Mouse (Mus musculus): ENCODE results near the gene Gm20547.
"Not testable (repeated sequence)": the region's sequence is repeated elsewhere in the genome, so short reads cannot be mapped to it uniquely, and the experiment has no call there.

Gene Gm20547

DNA sequence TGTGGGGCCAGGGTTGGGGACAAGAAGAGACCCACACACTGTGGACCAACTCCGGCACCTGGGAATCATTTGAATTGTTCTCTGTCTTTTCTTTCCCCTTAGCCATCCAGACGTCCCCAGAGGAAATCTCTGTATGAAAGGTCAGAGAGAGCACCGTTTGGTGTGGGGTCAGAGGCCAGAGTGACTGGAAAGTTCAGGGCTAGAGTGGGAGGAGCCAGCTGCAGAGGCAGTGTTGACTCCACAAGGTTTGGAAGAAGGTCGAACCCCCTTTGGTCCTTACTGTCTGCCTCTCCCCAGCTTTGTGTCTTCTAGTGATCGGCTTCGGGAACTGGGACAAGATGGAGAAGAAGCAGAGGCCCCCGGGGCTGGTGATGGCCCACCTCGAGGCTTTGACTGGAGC lies 28.3 kb downstream of the Gm20547 start:
- DNase-seq (ENCODE audit: low read depth, low spot score) = no peak

DNA sequence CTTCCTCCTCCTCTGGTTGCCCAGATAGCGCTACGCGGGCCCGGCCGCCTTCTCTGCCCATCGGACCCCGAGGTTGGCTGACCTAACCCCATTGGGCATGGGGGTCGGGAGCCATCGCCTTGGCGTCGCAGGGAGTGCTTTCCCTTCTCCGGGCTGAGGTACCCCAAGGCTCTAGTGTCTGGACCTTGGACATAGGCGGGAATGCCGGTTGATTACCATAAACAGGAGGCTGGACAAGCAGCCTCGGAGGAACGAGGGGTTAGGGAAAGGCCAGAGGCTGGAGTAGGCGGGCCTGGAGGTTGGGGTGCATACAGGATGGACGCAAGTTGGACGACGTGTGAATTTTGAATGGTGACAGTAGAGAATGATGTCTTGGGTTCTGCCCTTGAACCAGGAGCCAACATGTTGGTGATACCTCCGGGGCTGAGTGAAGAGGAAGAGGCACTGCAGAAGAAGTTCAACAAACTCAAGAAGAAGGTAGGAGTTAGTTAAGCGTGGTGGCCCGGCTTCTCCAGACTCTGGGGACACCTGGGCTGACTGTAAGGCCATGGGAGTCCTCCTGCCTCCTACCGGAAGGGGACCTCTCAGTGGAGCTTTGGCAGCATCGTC lies 31.2 kb downstream of the Gm20547 start:
- no peak for DNase-seq (ENCODE audit: low read depth, low spot score)

DNA sequence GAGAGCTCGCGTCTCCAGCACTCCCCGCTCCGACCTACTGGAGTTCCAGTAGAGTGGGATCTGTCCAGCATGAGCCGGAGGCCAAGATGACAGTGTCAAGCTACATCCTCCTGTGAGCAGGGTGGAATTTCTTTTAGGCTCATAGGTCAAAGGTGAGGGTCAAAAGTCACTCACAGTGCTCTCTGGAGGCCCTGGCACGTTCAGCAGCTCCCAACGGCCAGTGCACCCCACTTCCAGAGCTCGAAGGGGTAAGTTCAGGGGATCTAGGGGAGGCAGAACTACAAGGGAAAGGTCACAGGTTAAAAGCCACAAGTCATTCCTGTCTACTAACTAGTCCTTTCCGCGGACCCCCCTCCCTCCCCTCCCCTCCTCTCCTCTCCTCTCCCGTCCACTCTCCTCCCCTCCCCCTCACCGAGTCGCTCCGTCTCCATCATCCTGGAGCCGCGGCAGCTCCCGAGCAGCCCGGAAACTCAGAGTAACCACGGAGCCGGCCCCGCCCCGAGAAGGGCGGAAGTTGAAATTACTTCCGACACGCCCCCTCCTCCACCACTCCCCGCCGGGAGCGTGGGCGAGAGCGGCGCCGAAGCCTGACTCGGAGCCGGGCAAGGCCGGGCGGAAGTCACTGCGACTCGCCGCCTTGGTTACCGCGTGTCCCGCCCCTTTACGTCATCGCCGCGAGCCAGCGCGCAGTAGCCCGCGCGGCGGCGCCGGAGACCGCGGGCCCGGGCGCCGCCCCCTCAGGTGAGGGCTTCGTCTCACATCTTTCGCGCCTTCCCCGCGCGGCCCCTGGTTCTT lies 31.9 kb downstream of the Gm20547 start, which contains the start of the genes Skiv2l and Nelfe:
Gene Skiv2l (minus strand): TSS at position 489 of the 795 bp plus-strand sequence.
Gene Nelfe (plus strand): TSS at position 670 of the 795 bp plus-strand sequence.
- peak; percentile 98 for DNase-seq (ENCODE audit: low read depth, low spot score)

DNA sequence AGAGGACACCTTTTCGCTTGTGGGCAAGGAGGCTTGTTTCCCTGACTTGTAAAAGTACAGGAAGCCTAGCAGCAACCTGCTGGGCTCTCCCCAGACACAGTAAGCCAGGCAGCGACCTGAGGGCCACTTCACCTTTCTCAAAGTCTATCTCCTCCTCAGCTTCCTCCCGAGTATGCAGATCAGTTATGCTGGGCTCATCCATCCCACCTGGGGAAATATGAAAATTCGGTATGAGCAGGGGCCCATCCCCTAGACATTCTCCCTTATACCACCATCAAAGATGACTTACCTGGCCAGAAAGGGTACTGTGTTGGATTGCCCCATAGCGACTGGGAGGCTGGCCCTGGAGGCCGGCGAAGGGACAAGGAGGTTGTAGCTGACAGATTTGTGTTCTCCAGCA lies 34.2 kb downstream of the Gm20547 start:
- DNase-seq (ENCODE audit: low read depth, low spot score) = no peak

DNA sequence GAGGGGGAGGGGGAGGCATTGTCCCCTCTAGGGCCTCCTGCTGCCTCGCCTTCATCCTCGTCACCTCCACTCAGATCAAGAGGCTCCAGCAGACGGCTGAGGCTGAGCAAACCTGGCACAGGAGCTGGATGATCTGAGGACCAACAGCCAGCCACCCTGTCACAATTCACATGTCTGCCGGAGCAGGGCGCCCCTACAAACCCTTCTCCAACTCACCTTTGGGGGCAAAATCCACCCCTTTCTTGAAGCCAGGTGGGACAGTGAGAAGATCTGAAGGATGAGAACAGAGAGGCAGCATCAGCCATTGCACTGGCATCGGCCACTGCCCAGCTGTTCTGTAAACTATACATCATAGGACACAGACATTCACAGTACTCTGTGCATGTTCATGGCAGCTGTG lies 34.6 kb downstream of the Gm20547 start:
- no peak for DNase-seq (ENCODE audit: low read depth, low spot score)

DNA sequence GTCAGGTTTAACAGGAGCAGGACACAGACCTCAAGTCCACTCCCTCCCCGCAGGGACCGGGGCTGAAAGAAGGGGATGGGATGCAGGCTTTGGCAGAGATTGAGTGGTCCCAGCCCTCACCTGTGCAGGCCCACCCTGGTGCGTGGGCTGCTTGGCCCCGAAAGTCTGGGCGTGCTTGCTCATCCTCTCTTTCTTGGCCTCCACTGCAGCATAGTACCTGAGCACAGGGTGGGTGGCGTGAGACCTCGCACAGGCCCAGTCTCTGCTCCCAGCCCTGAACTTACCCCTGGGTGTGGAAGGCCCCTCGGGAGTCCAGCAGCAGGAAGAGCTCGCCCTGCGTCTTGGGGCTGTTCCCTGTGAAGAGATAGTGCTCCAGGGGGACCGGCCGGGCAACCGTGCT lies 37.0 kb downstream of the Gm20547 start:
- DNase-seq (ENCODE audit: low read depth, low spot score) = no peak

DNA sequence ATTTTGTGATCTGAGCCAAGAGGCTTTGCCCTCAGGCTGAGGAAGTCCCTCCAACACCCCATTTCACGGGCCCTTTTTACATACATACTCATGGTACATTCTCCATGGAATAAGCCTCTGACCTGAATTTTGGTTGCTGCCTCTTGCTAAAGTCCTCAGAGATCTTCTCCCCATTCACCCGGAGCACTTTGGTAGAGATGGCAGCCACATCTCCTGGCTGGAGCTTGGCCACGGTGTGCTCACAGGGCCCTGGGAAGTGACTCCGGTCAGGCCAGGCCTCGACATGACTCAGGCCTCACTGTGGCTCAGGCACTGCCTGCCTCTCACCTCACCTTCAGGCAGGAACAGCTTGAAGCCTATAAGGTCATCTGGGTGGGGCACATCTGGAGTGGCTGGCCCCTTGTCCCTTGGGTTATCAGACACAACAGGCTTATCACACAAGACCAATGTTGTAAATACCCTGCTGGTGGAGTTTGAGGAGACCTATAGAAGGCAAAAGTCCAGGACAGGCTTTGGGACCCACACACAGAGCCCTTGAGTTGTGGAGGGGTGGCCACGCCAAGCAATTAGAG lies 41.0 kb downstream of the Gm20547 start:
- no peak for DNase-seq (ENCODE audit: low read depth, low spot score)

DNA sequence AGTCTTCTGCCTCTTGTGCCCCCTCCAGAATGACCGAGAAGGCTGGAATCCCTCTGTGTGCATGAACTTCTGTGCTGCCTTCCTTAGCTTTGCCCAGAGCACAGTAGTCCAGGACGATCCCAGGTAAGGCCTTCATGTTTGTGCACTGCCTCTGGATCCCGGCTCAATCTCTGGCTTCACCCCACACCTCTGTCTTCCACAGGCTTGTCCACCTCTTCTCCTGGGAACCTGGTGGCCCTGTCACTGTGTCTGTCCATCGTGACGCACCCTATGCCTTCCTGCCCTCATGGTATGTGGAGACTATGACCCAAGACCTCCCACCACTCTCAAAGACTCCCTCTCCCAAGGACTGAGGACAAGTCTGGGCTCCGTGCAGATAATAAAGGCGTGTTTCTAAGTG lies 43.1 kb downstream of the Gm20547 start:
- DNase-seq (ENCODE audit: low read depth, low spot score) = no peak

DNA sequence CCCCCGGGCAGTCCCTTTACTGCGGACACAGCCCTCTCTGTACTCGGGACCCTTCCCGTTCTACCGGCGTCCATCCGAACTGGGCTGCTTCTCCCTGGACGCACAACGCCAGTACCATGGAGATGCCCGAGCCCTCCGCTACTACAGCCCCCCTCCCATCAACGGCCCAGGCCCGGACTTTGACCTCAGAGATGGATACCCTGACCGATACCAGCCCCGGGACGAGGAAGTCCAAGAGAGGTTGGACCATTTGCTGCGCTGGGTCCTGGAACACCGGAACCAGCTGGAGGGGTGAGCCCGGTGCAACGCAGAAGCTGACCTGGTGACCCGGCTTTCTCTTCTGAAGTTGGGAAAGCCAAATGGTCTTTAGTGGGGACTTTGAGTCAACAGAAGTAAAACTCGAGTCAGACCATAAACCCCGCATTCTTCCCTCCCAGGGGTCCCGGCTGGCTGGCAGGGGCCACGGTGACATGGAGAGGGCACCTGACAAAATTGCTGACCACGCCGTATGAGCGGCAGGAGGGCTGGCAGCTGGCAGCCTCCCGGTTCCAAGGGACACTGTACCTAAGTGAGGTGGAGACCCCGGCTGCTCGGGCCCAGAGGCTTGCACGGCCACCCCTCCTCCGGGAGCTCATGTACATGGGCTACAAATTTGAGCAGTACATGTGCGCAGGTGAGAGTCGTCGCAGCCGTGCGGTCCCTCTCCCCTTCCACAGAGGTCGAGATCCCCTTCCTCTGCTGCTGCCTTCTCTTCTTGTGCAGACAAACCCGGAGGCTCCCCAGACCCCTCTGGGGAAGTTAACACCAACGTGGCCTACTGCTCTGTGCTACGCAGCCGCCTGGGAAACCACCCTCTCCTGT lies 44.1 kb downstream of the Gm20547 start:
- no peak for DNase-seq (ENCODE audit: low read depth, low spot score)

DNA sequence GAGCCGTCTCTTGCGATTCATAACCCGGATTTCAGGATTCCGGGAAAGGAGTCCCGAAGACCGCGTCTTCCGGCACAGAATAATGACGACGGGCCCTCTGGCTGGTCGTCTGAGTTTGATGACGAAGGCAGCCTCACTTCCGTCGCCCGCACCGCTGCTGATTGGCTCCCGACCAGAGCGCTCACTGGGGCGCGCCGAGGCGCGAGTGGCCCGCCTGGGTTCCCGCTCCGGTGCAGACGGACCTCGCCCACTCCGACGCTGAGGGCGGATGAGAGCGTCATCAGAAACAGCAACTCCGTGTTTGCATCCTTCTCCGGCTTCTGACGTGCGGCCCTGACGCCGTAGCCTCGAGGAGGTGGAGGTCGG lies 45.0 kb downstream of the Gm20547 start, which contains the start of the genes Stk19 and Dxo:
Gene Stk19 (minus strand): TSS at position 90 of the 366 bp plus-strand sequence.
Gene Dxo (plus strand): TSS at position 164 of the 366 bp plus-strand sequence.
- peak; percentile 98 for DNase-seq (ENCODE audit: low read depth, low spot score)

DNA sequence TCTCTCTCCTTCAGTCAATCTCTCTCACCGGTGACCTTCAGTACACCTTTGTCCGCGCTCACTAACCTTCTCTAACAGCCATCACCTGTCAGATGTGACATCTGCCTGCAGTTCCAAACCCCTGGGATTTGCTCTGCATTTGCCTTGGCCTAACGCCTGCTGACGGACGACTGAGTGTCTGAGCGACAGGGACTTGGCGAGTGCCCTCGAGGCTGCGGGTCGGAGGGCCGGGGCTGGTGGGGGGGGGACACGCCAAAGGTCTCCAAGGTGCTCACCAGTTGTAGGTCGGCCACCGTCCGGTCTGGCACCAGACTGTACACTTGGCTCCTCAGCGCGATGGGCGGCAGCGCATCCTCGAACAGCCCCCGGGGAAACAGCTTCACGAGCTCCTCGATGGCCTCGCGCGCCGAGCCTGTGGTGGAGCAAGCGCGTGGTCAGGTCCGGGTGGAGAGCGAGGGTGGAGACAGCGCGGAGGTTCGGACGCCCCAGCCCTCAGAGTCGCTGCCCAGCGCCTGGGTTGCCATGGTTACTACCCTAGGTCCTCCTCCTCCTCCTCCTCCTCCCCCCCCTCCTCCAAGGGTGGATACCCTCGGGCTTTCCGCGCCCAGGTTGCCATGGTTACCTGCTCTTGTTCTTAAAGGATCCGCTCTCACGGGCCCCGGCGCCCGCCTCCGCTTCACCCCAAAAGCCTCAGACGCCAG lies 45.5 kb downstream of the Gm20547 start:
- no peak for DNase-seq (ENCODE audit: low read depth, low spot score)

DNA sequence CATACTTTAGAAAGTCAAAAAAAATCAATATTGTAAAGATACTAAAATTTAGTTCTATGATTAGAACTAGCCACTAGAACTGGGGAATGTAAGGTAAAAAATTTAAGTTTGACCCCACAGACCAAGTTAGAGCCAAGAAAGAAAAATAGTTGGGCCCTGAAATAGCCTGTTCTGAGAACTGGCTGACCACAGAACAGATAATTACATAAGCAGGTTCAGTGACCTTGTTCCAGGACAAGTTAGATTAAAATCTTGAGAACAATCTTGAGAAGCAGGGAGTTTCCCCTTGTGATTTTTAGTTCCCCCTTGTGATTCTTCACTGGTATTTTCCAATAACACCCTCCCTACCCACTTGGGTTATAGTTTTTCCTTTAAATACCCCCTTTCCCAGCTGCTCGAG lies 51.1 kb downstream of the Gm20547 start:
- not testable (repeated sequence) for DNase-seq (ENCODE audit: low read depth, low spot score)

DNA sequence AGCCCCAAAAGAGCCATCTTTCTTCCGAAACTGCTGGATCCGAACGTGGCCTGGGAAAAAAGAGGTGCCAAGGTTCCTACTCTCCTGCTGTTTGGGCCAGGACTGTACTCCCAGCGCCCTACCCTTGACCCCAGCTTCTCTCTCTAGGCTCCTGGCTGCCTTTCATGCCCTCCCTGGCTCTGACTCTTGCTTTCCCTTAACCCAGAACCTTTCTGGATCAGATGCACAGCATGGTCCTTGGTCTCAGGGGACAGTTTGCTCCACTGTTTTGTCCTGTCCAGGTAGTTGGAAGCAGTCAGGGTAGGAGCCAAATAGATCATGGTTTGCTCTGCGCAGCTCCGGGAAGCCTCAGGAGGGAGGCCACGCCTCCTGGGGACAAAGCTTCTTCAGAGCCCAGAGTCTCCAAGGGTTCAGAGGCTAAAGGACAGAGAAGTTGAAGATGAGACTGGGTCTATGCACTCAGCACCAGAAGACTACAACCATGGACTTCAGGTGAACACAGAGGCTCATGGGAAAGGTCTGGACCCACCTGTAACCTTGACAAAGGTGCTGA lies 66.9 kb downstream of the Gm20547 start:
- DNase-seq (ENCODE audit: low read depth, low spot score) = no peak

DNA sequence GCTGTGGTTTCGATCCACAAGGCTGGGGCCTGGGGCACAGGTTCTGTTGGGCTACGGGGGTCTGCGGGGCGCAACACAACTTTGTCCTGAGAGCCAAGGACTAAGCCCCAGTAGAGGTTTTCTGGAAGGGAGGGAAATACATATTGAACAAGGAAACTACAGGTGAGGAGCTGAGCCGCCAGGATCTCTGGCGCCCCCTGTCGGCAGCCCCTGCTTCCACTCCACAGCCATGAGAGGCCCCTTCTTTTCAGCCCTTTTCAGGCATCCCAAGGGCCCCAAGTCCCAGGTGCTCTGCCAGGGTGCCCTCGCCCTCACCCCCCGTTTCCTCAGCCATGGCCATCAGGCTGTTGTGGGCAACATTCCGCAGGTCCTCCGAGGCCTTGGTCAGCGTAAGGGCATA lies 68.1 kb downstream of the Gm20547 start:
- not testable (repeated sequence) for DNase-seq (ENCODE audit: low read depth, low spot score)

DNA sequence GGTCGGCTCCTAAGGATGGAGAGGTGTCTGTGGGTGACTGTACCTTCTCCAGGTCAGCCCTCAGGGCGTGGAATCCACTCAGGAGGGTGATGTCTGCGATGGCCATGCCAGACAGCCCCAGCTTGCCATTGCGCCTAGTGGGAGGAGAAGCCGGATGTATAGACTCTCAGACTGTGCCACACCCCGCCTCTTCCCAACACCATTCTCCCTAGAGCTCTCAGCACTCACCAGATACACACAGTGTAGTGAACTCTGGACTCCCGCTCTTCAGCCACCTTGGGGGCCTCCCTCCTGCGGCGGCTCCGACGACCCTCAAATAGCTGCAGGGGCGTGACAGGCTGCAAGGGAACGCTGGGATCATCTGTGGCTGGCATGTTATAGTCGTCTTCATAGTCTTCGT lies 70.6 kb downstream of the Gm20547 start:
- no peak for DNase-seq (ENCODE audit: low read depth, low spot score)

DNA sequence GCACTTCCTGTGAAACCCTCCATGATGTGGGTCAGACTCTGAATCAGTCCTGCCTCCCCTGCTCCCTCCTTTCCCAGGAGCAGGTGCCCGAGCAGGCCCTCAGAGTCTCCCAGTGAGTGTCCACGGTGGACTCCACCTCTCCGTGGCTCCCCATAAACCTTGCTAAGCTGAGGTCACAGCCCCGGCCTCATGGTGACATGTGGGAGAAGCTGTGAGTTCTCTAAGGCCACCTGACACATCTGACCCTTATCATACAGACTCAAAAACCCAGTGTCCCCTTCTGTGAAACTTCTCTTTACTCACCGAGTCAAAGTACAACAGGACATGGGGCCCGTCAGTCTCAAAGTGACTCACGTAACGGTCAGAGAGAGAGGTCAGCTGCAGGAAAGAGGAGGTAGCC lies 71.0 kb downstream of the Gm20547 start:
- DNase-seq (ENCODE audit: low read depth, low spot score) = not testable (repeated sequence)

DNA sequence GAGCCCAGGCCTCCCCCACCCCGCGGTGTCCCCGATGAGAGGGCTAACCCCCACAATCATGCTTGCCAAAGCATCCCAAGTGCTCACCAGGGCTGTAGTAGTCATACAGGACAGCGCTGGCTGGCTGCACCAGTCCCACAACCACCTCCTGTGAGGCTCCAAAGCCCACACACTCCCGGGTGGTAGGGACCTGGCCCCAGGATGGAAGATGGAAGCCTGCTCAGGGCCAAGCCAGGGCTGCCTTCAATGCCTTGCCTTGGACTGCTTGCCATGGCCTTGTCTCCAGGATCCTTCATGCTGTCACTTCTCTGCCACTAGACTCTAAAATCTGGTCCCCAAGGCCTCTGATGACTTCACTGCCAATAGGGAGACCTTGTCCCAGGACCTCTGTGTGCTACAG lies 71.4 kb downstream of the Gm20547 start:
- DNase-seq (ENCODE audit: low read depth, low spot score) = not testable (repeated sequence)

DNA sequence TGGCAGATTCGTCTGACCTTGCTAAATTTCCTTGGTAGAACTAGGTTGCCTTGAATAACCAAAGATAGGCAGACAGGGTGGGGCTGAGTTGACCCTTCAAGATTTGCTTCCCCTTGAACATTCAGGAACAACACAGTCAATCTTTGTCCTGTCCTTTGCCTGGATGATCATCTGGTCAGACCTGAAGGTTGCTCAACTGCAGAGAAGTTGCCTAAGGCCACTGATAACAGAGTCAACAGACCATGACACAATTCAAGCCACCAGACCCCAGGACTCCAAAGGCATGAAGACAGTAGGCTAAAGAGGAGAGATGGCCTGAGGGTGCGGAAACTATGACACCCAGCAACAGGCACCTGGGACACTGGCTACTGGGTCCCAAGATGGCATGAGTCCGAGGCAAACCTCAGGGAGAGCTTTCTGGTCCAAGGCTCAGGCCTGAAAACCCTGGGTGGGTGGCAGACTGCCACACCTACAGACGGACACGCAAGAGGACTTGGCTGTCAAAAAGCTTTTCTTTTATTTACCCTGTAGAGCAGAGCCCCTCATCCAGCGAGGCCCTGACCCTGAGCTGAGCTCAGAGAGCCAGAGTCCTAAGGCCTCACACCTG lies 73.1 kb downstream of the Gm20547 start:
- no peak for DNase-seq (ENCODE audit: low read depth, low spot score)

DNA sequence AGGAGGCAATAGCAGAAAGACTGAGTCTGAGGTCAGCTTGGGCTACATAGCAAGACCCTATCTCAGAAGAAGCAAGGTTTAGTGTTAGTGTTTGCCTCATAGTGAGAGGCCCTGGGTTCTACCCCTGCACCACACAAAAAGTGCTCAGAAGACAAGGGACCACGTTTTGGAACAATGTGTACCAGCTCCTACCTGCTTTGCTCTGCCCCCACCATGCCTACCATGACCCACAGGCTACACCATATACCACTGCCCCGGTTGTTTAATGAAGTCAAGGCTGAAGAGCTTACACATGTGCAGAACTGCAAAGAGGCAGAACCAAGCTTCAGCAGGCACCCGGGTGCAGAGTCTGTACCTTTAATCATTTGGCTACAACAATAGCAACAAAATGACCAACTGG lies 74.7 kb downstream of the Gm20547 start:
- DNase-seq (ENCODE audit: low read depth, low spot score) = no peak

All from mesoderm, embryonic 11.5 days (tissue).